Mouse (Mus musculus): ENCODE measurements around the gene Olfr1368.
"Not testable (repeated sequence)": the region's sequence is repeated elsewhere in the genome, so short reads cannot be mapped to it uniquely, and the experiment has no call there.

Olfr1368 gene

DNA sequence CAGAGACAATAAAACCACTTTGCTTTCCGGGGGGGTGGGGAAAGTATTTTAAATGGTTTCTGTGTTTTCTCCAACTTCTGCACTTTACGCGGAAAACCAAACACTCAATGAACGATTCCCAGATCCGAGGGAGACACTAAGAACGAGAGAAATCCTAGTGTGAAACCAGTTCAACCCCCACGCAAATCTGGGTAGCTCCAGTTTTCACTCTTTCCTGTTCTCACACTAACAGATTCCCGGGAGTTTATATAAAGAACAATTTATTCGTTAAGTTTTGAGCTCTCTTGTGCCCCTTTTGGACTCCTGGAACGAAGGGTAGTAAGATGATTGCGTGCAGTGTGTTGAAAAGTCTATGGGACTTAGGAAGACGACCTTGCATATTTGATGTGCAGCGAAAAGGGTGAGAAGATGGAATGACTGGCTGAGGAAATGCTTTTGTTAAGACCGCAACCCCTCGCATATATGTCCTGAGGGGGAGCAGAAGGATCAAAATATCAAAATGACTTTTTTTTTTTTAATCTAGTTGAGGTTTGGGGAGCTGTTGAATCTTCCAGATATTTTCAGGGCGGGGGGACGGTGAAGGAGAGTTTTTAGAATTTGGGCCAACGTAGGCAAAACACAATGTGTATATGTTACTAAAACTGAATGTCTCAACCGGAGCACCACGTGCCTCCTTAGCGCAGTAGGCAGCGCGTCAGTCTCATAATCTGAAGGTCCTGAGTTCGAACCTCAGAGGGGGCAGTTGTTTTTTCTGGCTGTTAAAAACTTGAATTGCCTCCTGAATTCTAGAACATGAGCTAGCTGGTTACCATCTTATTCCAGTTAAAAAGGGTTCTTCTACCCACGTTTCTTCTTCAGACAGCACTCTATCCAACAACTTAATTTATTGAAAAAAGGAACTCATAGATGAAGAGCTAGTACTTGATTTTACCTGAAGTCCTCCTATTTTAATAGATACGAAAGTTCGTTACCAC lies 21.6 kb upstream of the Olfr1368 start:
- peak; percentile 85 to 86 for DNase-seq

GRCm38 (mm10) chr13:21162591-21162990 lies 16.9 kb upstream of the Olfr1368 start:
- DNase-seq = peak; percentile 26 to 34

DNA sequence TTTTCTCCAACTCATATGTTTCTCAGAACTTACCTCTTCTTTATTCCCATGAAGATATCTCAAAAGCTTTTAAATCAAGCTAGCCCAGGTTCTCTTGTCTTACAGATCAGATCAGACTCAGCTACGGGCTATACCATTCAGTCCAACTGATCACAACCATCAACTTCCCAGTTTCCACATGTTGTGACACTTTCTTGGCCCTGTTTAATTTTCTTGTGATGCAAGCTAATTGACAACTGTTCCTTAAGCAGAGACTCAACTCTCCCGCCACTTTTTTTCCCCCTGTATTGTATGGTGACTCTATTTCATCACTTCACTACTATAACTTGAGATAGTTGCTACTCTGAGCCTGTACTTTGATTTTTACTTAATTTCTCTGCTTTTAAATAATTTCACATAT lies 15.9 kb upstream of the Olfr1368 start:
- no peak for DNase-seq

GRCm38 (mm10) chr13:21160657-21161590 lies 15.3 kb upstream of the Olfr1368 start:
- DNase-seq = peak; percentile 94 to 96

GRCm38 (mm10) chr13:21160041-21160511 lies 14.4 kb upstream of the Olfr1368 start:
- DNase-seq = peak in 1 of 2 experiments; percentile 34

- peak; percentile 32 to 34 for DNase-seq
These were observed 13.8 kb upstream of the Olfr1368 start for GRCm38 (mm10) chr13:21159475-21159819.

DNA sequence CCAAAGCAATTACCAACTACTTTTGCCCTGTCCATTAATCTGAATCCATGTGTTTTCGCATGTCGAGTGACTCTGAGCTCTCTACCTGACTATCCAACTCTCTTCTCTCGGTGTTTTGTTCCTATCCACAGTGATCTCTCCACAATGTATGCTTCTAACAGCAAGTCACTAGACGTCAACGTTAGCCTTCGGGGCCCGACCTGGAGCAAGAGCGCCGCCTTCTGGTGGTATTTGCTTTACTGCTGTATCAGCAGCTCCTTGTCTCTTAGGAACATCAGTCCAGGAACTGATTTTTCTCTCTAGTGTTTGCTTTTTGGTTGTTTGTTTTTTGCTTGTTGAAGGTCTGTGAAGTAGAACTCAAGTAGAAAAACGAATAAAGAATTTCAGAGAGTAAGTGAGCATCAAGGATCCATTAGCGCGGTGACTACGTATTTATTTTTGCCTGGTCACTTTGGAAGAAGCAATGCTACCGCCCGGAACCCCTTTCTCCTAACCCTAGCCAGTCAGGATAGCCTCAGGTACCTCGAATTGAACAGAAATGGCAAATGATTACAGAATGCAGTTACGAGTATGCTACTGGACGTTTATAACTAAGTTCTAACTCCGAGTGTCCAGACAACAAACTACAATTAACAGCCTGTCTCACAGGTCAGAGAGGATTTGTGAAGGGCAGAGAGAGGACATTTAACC lies 13.3 kb upstream of the Olfr1368 start:
- DNase-seq = peak; percentile 94 to 97

GRCm38 (mm10) chr13:21158071-21158470 lies 12.4 kb upstream of the Olfr1368 start:
- DNase-seq = peak in 1 of 2 experiments; percentile 13

DNA sequence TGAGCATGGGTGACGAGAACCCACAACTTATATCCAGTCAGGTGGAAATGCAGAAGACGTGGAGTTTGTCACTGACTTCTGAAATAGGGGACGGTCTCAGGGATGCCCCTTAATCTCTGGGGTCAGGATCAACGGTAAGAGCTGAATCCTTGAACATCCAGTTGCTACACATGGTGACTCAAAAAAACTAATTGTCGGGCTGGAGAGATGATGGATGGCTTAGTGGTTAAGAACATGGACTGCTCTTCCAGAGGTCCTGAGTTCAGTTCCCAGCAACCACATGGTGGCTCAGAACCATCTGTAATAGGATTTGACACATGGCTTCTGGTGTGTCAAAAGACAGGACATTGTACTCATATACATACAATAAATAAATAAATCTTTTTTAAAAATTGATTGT lies 10.2 kb upstream of the Olfr1368 start:
- DNase-seq = no peak

- peak; percentile 57 to 62 for DNase-seq
These were observed 3.2 kb downstream of the Olfr1368 start for GRCm38 (mm10) chr13:21142421-21142820.

DNA sequence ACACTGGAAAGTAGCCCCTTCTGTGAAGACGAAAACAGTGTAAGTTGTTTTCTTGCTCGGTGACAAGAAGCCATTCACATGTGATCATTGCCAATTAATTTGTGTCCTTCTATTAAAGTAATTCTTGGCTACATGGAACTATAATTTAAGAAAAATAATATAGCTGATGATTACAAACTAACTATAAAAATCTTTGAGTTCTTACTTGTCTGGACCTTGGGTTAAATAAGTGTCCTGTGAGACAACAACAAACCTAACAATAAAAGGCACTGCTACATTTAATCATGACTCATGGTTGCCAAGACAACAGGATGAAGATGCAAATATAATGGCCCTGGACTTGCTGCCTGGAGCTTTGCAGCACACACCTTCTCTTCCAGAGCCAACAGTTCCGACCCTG lies 16.3 kb downstream of the Olfr1368 start, which contains the start of gene Olfr263:
Gene Olfr263, plus strand, starts transcription at position 301 of the 400 bp plus-strand sequence.
- not testable (repeated sequence) for DNase-seq

DNA sequence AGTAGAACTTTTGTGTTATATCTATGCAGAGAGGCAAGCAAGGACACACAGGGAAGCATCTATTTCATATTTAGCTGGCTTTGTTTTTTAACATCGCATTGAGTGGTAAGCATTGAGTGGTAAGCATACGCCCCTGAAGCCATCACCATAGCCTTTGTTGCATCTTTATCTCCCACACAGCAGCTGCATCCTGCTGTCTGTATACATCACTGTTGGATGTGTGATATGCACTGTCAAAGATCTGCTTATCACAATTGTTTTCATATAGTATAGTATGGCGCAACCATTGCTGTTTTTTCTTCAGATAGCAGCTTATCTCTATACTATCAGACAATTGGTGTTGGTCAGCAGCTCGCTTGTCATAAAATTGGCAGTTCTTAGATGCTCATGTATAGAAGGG lies 31.5 kb downstream of the Olfr1368 start:
- no peak for DNase-seq

GRCm38 (mm10) chr13:21111183-21111582 lies 34.5 kb downstream of the Olfr1368 start, which contains the start of gene Olfr1369-ps1:
TSS of gene Olfr1369-ps1 (plus strand) at chr13:21111483.
- DNase-seq = not testable (repeated sequence)

DNA sequence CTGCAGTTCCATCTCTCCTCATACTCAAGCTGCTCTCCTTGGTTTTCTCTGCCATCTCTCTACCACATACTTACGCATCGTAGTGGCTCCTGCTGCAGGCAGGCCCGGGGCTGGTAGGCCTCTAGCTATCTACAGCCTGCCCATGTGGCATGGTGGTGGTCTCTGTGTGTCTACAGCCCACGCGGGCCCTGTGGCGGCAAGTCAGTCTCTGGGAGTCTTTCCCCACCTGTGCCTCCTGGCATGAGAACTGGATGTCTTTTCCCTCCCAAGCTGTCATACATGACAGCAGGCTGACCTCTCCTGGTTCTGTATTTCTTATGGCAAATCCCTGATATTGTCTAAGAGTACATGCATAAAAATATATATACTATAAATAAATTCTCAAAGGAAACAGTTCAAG lies 35.2 kb downstream of the Olfr1368 start:
- peak; percentile 34 to 57 for DNase-seq

DNA sequence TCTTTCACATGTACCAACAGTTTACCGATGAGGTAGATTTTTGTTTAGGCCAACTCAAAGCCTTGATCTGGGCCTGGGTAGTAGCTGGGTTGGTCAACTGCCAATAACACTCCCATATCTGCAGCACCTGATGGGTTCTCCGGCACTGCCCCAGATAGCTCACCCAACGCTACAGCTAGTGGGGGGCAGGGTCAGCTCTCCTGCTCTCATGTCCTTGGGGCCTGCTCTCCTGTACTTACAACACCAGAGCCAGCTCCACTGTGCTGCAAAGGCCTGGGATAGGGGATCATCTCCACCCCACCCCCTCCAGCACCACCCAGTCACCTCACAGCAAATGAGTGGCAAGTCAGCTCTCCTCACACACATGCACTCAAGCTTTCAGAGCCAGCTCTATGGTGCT lies 35.9 kb downstream of the Olfr1368 start:
- DNase-seq = no peak
